21 mouse cellular contexts compared by ENCODE assay signal in genomic region chr7:101882413-101883154, GRCm38 (mm10). TPM values are rescaled to one million over a fixed set of nuclear protein-coding genes. Genes with fewer than 3 reads are reported as not detected.
DNase-seq lines count a peak whose midpoint lies in the region; ATAC-seq and TF ChIP-seq lines count a peak whose summit lies in the region.
"Had no signal": no experiment of that assay in that cellular context is flagged by ENCODE, and none has a peak within 500 bp of the region (broad histone marks: within the 10 kb centered on the region; RNA-seq: fewer than 3 reads in every experiment).

No protein-coding gene starts in this region.

- ATAC-seq in kidney, embryonic 15.5 days (replicated peaks; ENCODE audit: low FRiP score) = no peak
- no peak for ATAC-seq in hindbrain, postnatal 0 days
- ATAC-seq: intestine, embryonic 15.5 days; midbrain, embryonic 13.5 days had no signal

- 60% methylated on average over 9 of the region's 9 CpGs for WGBS in kidney, embryonic 15.5 days
- WGBS in hindbrain, postnatal 0 days = 55% methylated on average over 9 of the region's 9 CpGs

- H3K27ac ChIP-seq in kidney, embryonic 15.5 days = no peak overlapping the region
- H3K27ac ChIP-seq in hindbrain, postnatal 0 days = no peak overlapping the region
- H3K27ac ChIP-seq: embryonic facial prominence, embryonic 15.5 days; hindbrain, embryonic 13.5 days; intestine, embryonic 15.5 days; limb, embryonic 12.5 days; midbrain, embryonic 13.5 days; stomach, embryonic 15.5 days had no signal

- H3K9ac ChIP-seq in kidney, embryonic 15.5 days = no peak overlapping the region
- H3K9ac ChIP-seq in hindbrain, postnatal 0 days (replicated peaks; ENCODE audit: low read length) = no peak overlapping the region
- H3K9ac ChIP-seq: embryonic facial prominence, embryonic 15.5 days; hindbrain, embryonic 13.5 days; intestine, embryonic 15.5 days; limb, embryonic 12.5 days; midbrain, embryonic 13.5 days; stomach, embryonic 15.5 days had no signal

- H3K4me3 ChIP-seq in kidney, embryonic 15.5 days (replicated peaks) = no peak overlapping the region
- H3K4me3 ChIP-seq in hindbrain, postnatal 0 days (ENCODE audit: low read length) = no peak overlapping the region
- H3K4me3 ChIP-seq: embryonic facial prominence, embryonic 15.5 days; hindbrain, embryonic 13.5 days; intestine, embryonic 15.5 days; limb, embryonic 12.5 days; midbrain, embryonic 13.5 days; myocyte; stomach, embryonic 15.5 days had no signal

- H3K4me1 ChIP-seq in kidney, embryonic 15.5 days = peaks cover 5% of the 10 kb centered on the region; the same call in 1 of the 2 replicates
- no peaks in the 10 kb centered on the region for H3K4me1 ChIP-seq in hindbrain, postnatal 0 days (ENCODE audit: insufficient read depth, low read length)
- H3K4me1 ChIP-seq: embryonic facial prominence, embryonic 15.5 days; hindbrain, embryonic 13.5 days; intestine, embryonic 15.5 days; limb, embryonic 12.5 days; midbrain, embryonic 13.5 days; stomach, embryonic 15.5 days had no signal

- no peaks in the 10 kb centered on the region for H3K36me3 ChIP-seq in kidney, embryonic 15.5 days
- H3K36me3 ChIP-seq in hindbrain, postnatal 0 days (ENCODE audit: insufficient read depth, low read length) = no peaks in the 10 kb centered on the region
- H3K36me3 ChIP-seq: embryonic facial prominence, embryonic 15.5 days; hindbrain, embryonic 13.5 days; intestine, embryonic 15.5 days; limb, embryonic 12.5 days; midbrain, embryonic 13.5 days; stomach, embryonic 15.5 days had no signal

- peak; percentile 48 for DNase-seq in adrenal gland, postnatal 14 days
- no peak for DNase-seq in adrenal gland, adult 18-20 months (ENCODE audit: low spot score in 2 of 2)
- DNase-seq in kidney, adult 9 months = peak; percentile 54
- peak; percentile 29 for DNase-seq in 416B (ENCODE audit: low read depth)
- DNase-seq in kidney, postnatal 14 days = peak; percentile 66
- no peak for DNase-seq in thymus, postnatal 0 days (ENCODE audit: low spot score)
- DNase-seq in hindbrain, postnatal 0 days (ENCODE audit: low spot score) = no peak
- DNase-seq: adrenal gland, postnatal 25 days; cerebellum, adult 9-10 months; right cerebral cortex, adult 18-20 months; thymus, adult 2 months had no signal

- H3K4me2 ChIP-seq in kidney, embryonic 15.5 days = no peak overlapping the region
- no peak overlapping the region for H3K4me2 ChIP-seq in hindbrain, postnatal 0 days (ENCODE audit: low read depth, low read length)
- H3K4me2 ChIP-seq: embryonic facial prominence, embryonic 15.5 days; hindbrain, embryonic 13.5 days; intestine, embryonic 15.5 days; limb, embryonic 12.5 days; midbrain, embryonic 13.5 days; stomach, embryonic 15.5 days had no signal

- H3K27me3 ChIP-seq in kidney, embryonic 15.5 days = no peaks in the 10 kb centered on the region
- no peaks in the 10 kb centered on the region for H3K27me3 ChIP-seq in hindbrain, postnatal 0 days (ENCODE audit: insufficient read depth, low read length)
- H3K27me3 ChIP-seq: CH12.LX; embryonic facial prominence, embryonic 15.5 days; hindbrain, embryonic 13.5 days; intestine, embryonic 15.5 days; limb, embryonic 12.5 days; midbrain, embryonic 13.5 days; stomach, embryonic 15.5 days had no signal

- no peaks in the 10 kb centered on the region for H3K9me3 ChIP-seq in kidney, embryonic 15.5 days (replicated peaks)
- no peaks in the 10 kb centered on the region for H3K9me3 ChIP-seq in hindbrain, postnatal 0 days (ENCODE audit: low read length)
- H3K9me3 ChIP-seq: embryonic facial prominence, embryonic 15.5 days; hindbrain, embryonic 13.5 days; intestine, embryonic 15.5 days; limb, embryonic 12.5 days; midbrain, embryonic 13.5 days; stomach, embryonic 15.5 days had no signal

- no peak for TF ChIP-seq CTCF in hindbrain, postnatal 0 days (IDR thresholded peaks at IDR 0.05; ENCODE audit: low read depth)

RNA-seq across cellular contexts. Expression of gene Folr1, which starts 12.0 kb away (rescaled TPM):
- total RNA-seq in adrenal gland, postnatal 14 days (2021) = 2.6 and 3.0 TPM in 2 replicates
- 1 to 10 TPM in 1 of 2 experiments, not detected in 1; 5.0 TPM for total RNA-seq in adrenal gland, adult 18-20 months (2021)
- 51.0 and 63.0 TPM in 2 replicates for polyA plus RNA-seq in kidney, embryonic 15.5 days (2015; fragmentation: Nextera tagmentation; extraction: Ambion mirVana)
- 0.18 and 0.54 TPM in 2 replicates for polyA plus RNA-seq in thymus, postnatal 0 days (2015; fragmentation: Nextera tagmentation; extraction: Ambion mirVana)
- total RNA-seq in hindbrain, postnatal 0 days (2014; rRNA removed) = 19.3 and 28.8 TPM in 2 replicates
- 78.5 and 93.8 TPM in 2 replicates for polyA plus RNA-seq in hindbrain, postnatal 0 days (2015; fragmentation: Nextera tagmentation; extraction: Ambion mirVana)
- polyA plus RNA-seq: limb, embryonic 12.5 days had no signal

RNA-seq across cellular contexts. Expression of gene Anapc15, which starts 19.1 kb away (rescaled TPM):
- total RNA-seq in adrenal gland, postnatal 14 days (2021) = 24.0 and 27.0 TPM in 2 replicates
- 10 to 100 TPM; 27.4 to 35.2 TPM for total RNA-seq in adrenal gland, adult 18-20 months (2021)
- polyA plus RNA-seq in kidney, embryonic 15.5 days (2015; fragmentation: Nextera tagmentation; extraction: Ambion mirVana) = 75.1 and 78.9 TPM in 2 replicates
- 100 and 102 TPM in 2 replicates for polyA plus RNA-seq in thymus, postnatal 0 days (2015; fragmentation: Nextera tagmentation; extraction: Ambion mirVana)
- 49.3 and 59.8 TPM in 2 replicates for total RNA-seq in hindbrain, postnatal 0 days (2014; rRNA removed)
- 65.1 and 67.3 TPM in 2 replicates for polyA plus RNA-seq in hindbrain, postnatal 0 days (2015; fragmentation: Nextera tagmentation; extraction: Ambion mirVana)

RNA-seq across cellular contexts. Expression of gene Lamtor1, which starts 23.1 kb away (rescaled TPM):
- 116 and 118 TPM in 2 replicates for total RNA-seq in adrenal gland, postnatal 14 days (2021)
- 100 to 1,000 TPM in 1 of 2 experiments, 10 to 100 TPM in 1; 95.1 to 109 TPM for total RNA-seq in adrenal gland, adult 18-20 months (2021)
- 151 and 158 TPM in 2 replicates for polyA plus RNA-seq in kidney, embryonic 15.5 days (2015; fragmentation: Nextera tagmentation; extraction: Ambion mirVana)
- polyA plus RNA-seq in thymus, postnatal 0 days (2015; fragmentation: Nextera tagmentation; extraction: Ambion mirVana) = 147 and 148 TPM in 2 replicates
- total RNA-seq in hindbrain, postnatal 0 days (2014; rRNA removed) = 130 and 156 TPM in 2 replicates
- polyA plus RNA-seq in hindbrain, postnatal 0 days (2015; fragmentation: Nextera tagmentation; extraction: Ambion mirVana) = 167 and 181 TPM in 2 replicates

RNA-seq across cellular contexts. Expression of gene Tomt, which starts 23.6 kb away (rescaled TPM):
- not detected in 2 replicates for total RNA-seq in adrenal gland, postnatal 14 days (2021)
- not detected for total RNA-seq in adrenal gland, adult 18-20 months (2021)
- 0.24 and 0.53 TPM in 2 replicates for polyA plus RNA-seq in kidney, embryonic 15.5 days (2015; fragmentation: Nextera tagmentation; extraction: Ambion mirVana)
- polyA plus RNA-seq in thymus, postnatal 0 days (2015; fragmentation: Nextera tagmentation; extraction: Ambion mirVana) = 0.43 and 0.44 TPM in 2 replicates
- 0.52 TPM in 1 of 2 replicates, not detected in the other for total RNA-seq in hindbrain, postnatal 0 days (2014; rRNA removed)
- 0.16 and 0.49 TPM in 2 replicates for polyA plus RNA-seq in hindbrain, postnatal 0 days (2015; fragmentation: Nextera tagmentation; extraction: Ambion mirVana)
- total RNA-seq: adrenal gland, postnatal 25 days had no signal
- polyA plus RNA-seq: heart, embryonic 16.5 days had no signal

RNA-seq across cellular contexts. Expression of gene Folr2, which starts 25.6 kb away (rescaled TPM):
- total RNA-seq in adrenal gland, postnatal 14 days (2021) = 2.9 and 3.9 TPM in 2 replicates
- total RNA-seq in adrenal gland, adult 18-20 months (2021) = 1 to 10 TPM; 2.3 to 9.5 TPM
- polyA plus RNA-seq in kidney, embryonic 15.5 days (2015; fragmentation: Nextera tagmentation; extraction: Ambion mirVana) = 1.8 and 2.3 TPM in 2 replicates
- 3.6 and 3.8 TPM in 2 replicates for polyA plus RNA-seq in thymus, postnatal 0 days (2015; fragmentation: Nextera tagmentation; extraction: Ambion mirVana)
- 1.8 and 7.1 TPM in 2 replicates for total RNA-seq in hindbrain, postnatal 0 days (2014; rRNA removed)
- polyA plus RNA-seq in hindbrain, postnatal 0 days (2015; fragmentation: Nextera tagmentation; extraction: Ambion mirVana) = 2.2 and 2.3 TPM in 2 replicates
- total RNA-seq: CH12.LX had no signal
- polyA plus RNA-seq: limb, embryonic 12.5 days; myocyte had no signal

Comparison
In these comparisons a context has a peak if more than half of its experiments do, and no peak if none do; other contexts are left out.
1. DNase-seq: peak in adrenal gland, postnatal 14 days (single experiment), kidney, adult 9 months (single experiment), 416B (single experiment) and kidney, postnatal 14 days (single experiment); none in adrenal gland, adult 18-20 months (0 of 2), thymus, postnatal 0 days (single experiment) and hindbrain, postnatal 0 days (single experiment).